Mouse (Mus musculus) CH12F3 (cell line): ENCODE data around the gene Ttc28.

Experiments used
- in situ Hi-C: fragments of 300-500 bp; cut with MboI; formaldehyde crosslinking; loops from 2 replicates; pipeline ENCODE4 v1.14.3; 2020; ENCODE audit warnings: low sequenced_read_pairs

Ttc28 gene

DNA sequence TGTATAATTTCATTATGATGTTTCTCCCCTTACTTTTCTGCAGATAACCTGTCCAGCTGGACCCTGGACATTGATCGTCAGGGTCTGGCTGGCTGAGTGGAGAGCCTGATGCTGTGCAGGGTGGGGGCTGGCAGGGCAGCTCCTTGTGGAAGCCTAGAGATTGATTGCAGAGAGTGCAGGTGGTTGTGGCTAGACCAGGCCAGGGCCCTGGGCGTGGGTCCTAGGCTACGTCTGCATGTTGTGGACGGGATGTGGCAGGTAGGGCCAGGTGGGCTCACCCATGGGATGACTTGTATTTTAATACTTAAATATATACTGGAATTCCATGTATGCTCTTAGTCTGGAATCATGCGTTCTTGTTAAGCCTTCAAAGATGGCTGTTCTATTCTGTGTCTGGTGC is 201.0 kb downstream of the Ttc28 start:
- in situ Hi-C loops, result no loop called here

DNA sequence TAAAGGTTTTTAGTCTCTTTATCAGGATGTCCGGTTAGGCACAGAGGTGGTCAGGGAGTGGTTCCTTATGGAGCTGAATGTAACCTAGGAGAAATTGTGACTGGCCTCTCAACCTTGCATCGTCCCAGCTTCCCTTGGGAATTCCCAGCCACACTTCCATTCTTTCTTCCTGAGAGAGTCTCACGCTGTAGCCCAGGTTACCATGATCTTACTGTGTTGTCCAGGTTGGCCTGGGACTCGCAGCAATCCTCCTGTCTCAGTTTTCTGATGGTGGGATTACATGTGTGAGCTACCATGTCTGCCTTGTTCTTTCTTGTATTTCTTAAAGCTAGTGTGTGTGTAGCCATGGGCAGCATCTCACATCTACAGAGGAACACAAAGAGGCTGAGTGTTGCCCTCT is 206.2 kb downstream of the Ttc28 start:
- in situ Hi-C loops, result no loop called here

DNA sequence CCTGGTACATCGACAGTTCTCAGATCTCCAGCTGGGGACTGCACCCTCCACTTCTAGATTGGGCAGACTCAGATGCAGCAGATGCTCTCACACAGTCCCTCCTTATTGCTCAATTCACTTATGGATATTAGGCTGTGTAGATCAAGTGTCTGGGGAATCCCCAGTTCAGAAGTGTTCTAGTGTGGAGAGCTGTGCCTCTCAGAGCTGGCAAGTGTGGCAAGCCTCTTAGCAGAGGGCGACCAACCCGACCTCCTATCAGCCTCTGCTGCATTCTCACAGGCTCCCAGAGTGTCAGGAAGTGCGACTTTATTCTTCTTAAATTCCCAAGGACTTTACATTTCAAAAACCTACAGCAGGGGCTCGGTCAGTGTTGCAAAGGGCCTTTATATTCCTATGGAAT is 217.1 kb downstream of the Ttc28 start:
- in situ Hi-C loops, result no loop called here

DNA sequence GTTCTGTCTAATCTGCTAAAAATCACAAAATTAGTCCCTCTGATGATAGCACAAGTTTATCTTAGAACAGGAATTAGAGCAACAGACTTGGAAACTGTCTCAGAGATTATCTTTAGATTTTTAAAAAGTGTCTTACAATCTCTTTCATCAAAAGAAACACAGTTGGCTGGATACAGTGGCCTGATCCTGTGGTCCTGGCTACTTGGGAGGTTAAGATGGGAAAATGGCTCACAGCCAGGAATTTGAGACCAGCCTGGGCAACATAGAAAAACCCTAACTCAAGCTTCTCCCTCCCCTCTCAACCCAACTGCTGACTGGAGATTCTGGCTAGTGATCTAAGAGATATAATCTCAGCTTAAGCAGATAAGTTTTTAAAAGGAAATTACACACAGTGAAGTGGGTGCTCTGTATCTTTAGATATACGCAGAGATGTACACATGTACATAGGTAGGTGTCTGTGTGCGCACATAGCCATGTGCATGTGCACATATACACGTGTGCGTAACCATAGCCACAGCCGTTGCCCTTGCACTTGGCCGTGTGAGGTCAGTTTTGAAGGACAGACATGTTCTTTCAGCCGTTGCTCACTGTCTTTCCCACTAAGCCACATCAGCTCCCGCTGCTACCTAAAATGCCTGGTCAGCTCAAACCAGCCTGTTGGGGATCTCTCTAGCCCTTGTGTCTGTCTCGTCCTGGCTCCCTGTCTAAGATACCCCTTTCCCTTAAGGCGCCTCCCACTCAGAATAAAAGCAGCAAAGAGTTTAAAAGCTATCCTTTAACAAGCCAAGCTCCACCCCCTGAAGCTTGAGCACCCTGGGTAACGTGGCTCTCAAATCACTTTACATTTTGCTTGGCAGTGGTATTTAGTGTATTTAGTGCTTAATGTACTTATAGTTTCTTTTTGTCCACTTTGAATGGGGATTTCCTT is 217.9 kb downstream of the Ttc28 start:
- in situ Hi-C loops, result no loop called here

DNA sequence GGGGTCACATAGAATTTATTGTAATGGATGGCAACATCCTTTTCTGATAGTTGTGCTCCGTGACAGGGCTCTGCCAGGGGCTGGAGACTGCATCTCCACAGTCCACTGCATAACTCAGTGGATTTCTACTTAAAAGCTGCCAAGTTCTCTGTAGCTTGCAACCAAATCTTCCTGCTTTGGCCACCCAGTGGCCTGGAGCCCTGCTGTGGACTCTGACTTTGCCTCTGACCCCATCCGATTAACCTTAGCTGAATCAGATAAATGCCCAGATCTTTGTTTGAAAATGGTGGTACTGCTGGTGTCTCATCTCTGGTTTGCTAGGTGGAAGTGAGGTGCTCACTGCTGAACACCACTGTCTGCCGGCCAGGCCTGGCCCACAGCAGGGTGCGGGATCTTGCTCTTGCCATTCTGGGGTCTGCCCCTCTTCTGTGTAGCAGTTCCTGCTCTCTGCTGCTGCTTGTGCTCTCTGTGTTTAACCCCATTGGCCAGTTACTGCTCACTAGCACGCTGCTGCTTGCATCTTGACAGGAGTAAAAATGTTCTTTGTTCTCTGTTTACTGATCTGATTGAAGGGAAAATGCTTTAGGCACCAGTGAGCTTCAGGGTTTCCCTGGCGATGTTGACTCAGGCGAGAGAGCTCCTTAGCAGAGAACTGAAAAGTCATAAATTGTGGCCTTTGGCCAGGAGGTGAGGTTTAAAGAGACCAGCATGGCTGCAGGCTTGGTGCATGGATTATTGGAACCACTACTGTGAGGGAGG is 219.1 kb downstream of the Ttc28 start:
- in situ Hi-C loops, result no loop called here

DNA sequence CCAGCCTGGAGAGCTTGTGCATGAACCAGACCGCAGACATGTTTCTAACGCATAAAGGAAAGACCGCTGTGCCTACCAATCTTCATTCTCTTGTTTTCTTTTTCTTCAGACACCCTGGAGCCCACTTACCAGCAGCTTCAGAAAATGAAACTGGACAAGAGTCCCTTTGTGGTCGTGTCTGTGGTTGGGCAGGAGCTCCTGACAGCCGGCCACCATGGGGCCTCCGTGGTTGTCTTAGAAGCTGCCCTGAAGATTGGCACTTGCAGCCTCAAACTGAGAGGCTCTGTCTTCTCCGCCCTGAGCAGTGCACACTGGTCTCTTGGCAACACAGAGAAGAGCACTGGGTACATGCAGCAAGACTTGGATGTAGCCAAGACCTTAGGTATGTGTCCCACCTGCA is 221.0 kb downstream of the Ttc28 start:
- in situ Hi-C loops, result no loop called here

DNA sequence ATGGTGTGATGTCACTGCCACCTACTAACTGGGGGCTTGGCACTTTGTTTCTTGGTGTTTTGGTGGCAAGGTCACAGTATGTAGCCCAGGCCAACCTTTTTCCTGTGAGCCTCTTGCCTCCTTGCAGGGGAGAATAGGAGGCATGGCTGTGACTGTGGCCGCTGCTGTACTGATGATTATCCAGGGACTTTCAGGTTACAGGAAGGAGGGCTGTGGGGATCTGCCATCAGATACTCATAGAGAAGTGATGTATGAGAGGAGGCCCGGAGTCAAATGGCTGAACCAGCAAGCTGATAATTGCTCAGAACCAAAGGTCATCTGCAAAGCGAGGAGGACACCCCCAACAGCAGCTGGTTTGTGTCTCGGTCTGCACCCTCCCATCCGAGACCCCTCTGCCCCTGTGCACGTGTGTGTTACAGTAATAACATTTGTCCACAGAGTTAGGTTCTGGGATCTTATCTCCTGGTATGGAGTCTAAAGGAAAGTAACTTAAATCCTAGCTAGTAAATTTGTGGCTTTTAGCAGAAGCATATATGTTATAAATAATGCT is 221.9 kb downstream of the Ttc28 start:
- in situ Hi-C loops, result no loop called here

DNA sequence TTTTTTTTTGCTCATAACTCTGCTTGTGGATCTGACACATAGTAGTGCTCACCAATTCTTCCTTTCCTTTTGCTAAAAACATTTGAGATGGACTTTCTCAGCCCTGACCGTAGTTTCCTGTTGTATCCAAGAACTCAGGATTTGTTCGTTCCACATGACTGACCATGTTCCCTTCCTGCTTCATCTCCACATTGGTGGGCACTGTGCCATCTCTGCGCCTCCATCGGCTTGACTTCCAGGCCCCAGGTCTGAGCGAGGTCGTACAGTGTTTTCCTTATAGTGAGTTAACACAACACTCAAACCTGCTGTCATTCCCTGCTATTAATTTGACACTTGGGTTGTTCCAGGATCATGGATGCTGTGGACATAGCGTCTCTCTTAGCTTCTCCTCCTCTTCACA is 225.2 kb downstream of the Ttc28 start:
- in situ Hi-C loops, result no loop called here

DNA sequence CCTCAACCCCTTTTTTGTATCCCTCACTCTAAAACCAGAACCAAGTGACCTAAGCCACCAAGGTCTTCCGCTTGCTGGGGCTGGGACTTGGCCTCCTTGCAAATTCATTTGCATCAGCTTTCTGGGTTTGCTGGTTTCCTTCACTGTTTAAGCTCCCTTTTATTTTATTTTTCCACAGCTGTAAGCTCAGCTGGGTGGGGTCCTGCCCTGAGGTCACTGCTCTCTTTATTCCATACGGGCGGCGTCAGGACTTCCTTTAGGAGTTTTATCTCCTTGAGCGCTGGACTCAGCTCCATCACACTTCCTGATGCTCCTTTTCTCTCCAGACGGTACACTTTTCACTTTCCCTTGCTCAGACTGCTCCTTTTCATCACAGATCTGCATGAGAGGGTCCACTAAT is 231.8 kb downstream of the Ttc28 start:
- in situ Hi-C loops, result no loop called here

DNA sequence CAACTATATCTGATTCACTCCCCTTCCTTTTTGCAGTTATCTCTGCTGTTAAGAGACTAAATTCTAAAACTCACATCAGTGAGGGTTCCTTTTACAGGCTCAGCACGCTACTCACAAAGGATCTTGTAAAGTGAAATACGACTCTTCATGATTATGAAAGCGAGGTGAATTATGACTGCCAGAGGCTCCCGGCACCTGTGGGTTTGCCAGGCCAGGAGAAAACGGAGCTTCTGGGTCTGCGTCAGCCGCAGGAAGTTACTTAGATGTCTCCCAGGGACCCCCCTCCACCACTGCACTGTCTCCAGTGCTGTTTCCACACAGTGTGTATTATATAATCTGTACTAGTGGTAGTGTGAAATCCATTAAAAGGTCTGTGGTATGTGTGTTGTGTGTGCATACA is 233.6 kb downstream of the Ttc28 start:
- in situ Hi-C loops, result no loop called here

DNA sequence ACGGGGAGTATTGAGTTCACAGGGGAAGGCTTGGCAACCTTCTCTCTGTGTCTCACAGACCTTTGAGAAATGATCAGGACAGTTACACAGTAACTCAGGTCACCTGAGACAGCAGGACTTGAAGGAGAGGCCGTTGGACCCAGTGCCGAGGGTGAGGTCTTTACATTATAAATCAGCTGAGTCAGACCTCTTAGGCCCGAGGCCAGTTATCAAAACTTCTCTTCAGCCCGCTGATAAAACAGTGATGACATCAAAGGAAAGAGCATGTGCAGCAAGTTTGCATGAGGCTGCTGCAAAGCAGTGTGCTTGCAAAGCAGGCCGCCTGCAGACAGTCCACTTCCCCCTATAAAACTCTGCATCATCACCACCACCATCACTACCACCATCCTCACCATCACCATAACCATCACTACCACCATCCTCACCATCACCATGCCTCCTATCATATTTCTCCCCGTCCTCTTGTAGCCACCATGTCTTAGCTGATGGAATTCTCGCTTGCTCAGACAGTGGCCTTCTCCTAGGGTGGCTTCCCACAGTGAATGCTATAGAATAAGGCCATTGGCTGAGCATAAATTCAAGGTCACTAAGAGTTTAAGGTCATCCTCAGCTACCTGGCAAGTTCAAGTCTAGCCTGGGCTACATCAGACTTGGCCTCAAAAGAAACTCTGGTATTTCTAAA is 234.2 kb downstream of the Ttc28 start:
- in situ Hi-C loops, result no loop called here

DNA sequence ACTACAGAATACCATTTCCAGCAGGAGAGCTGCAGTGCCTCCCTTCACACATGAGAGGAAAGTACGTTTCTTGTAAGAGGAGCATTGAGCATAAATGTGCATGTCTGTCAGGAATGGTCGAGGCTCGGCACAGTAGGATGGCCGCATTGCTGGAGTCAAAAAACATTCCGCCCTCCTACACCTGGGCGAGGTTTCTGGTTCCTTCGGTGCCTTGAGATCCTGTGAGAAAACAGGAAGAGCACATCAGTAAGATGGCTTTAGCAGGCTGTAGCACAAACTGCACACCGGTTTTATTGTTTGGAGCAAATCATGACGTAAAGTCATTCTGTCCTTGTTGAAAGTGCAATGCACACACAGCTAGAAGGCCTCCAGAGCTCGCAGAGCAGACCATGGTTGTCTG is 235.0 kb downstream of the Ttc28 start:
- in situ Hi-C loops, result no loop called here

DNA sequence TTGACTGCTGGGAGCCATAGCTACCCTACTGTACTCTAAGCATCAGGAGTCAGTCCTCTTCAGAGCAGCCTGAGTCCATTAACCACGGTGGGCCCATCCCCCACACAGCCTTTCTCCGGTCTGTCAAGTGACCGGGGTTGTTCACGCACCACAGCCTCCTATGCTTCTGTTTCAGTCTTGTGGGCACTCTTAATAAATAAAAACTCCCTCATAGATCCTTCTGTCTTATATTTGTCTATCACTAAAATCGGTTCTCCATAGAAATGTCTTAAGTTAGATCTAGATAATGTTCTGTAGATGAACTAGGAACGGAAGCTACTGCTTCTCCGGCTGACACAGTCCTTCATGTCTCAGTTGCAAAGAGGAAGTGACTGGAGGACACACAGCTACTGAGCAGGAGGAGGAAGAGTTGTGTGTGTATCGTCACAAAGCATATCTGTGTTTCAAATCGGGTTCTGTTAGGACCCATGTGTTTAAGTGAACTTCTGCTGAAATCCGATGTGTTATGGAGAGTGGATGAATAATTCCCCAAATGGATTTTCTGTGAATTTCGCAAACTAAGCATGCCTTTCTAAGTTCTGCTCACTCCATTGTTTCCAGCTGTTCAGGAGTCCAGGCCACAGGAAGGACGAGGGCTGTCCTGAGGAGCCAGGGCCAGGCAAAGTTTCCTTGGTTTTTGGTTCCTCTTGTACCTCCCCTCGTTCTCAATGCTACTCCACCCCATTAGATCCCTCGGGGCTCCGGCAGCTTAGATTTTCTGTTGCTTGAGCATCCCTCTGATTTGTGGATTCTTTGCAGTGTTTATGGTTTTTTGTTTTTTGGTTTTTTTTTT is 236.1 kb downstream of the Ttc28 start:
- in situ Hi-C loops, result no loop called here

DNA sequence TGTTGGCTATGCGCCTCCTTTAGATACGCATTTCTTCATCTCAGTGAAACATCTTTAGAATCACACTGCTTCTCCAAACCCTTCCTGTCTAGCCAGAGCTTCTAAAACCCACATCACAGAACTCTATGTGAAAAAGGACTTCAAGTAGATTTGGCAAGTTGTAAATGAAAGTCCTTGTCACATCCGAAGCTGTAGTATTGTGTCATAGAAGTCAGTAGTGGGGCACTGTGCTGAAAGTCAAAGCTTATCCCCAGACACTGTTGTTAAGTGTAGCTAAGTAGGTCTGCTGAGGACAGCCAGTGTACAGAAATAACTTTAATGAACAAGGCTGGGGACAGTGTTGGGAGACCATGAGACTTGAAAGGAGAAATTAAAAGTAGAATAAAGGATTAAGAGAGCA is 240.2 kb downstream of the Ttc28 start:
- in situ Hi-C loops, result no loop called here

DNA sequence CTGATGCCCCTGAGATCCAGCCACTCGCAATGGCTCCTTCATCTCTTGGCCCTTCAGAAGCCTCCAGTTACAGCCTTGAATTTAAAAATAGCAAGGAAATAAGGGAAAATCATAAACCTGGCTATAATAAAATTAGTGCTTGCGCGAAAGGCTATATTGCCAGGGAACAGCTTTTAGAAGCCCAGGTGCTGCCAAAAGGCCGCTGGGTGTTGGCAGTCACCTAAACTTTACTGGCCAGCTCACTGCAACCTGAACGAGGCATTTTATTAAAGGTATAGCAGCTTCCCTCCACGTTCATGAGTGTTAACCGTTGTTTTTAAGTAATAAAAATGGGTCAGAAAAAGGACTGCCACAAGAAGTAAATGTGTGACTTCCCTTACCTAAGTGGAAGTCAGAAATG is 240.7 kb downstream of the Ttc28 start:
- in situ Hi-C loops, result no loop called here

DNA sequence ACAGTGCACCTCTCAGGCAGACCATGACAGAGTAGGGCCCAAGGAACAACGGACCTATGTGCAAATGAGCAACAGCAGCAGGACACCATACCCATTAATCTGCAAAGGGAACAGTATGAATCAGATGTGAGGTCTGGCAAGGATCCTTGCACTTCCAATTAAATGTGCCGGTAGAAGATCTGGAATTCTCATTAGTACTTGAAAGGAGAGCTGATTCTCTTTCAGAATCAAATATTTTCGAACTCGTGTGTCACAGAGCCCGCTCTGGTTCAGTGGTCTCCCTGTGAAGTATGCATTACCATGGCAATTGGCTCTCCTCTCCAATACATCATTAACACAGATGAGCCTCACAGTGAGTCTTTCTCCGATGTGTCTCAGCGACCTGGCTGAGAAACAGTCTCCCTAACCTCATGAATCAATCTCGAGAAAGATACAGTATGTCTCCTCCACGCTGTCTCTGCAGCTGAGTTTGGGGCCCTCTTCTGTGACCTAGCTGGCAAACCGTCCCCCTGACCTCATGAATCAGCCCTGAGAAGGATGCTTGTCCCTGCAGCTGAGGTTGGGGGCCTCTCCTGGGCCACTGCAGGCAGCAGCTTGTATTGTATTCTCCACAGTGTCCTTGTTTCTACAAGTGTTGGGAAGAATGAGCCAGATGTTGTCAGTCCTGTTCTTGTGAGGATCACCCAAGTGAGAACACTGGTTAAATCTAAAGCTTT is 241.3 kb downstream of the Ttc28 start:
- in situ Hi-C loops, result no loop called here

DNA sequence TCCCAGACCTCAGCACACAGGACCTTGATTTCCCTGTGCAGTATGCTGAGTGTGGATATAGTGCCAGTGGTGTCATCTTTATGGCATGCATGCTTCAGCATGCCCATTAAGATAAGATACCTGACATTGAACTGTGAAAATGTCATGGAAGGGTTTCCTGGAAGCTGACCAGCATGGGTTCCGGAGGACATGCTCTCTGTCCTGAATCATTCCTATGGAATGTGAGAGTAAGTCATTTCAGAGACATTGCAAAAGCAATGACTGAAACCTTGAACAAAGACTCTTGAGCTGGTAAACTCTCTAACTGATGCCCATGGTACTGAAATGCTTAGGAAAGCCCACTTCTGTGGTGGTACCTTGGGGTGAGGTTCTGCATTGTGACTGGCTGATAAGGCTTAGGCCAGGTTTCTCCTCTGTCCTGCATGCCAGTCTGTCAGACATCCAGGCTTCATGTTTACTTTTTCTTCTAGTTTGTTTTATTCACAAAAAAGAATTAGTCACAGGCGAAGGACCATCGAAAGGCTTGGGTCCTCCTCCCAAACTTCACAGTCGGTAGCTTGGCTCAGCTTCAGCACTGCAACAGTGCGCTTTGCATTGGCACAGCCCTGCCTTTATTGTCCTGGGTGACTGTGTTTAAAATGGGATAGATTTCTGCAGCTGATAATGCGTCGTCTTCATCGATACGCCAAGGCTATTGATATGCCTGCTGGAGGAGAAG is 242.9 kb downstream of the Ttc28 start:
- in situ Hi-C loops, result no loop called here

DNA sequence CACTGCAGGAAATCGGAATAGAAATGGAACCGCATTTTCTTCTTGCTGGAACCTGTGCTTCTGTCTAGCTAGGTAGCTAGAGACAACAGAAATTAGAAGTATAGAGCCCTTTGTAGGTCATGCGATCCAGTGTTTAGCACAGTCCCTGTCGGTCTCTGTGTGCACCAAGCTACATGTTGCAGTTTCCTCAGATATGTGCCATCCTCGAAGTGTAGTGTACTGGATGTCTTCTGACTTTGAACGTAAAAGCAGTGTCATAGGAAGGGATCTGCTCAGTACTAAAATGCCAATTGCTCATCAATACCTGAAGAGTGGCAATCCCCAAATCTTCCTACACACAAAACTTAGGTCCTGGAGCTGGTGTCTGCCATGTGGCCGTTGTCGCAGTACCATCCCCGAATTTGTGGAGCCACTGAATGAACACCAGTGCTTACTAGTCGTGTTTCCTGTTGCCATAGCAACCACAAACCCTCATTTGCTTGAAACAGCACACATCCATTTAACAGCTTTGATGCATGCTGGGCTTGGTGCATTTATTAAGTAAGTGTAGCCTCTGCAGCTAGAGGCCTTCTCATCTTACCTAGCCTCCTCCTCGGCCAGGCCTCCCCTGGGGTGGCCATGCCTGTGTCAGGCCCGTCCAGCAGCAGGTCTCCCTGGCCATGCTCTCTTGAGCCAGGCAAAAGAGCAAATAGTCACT is 243.6 kb downstream of the Ttc28 start:
- in situ Hi-C loops, result no loop called here
